Mouse (Mus musculus): ENCODE measurements around the gene Krtap12-1. TPM values are rescaled to one million over a fixed set of nuclear protein-coding genes. Genes with fewer than 3 reads are reported as not detected.
A peak's percentile ranks its signal among the peaks of the same experiment; 100 is the strongest.
"Not testable (repeated sequence)": the region's sequence is repeated elsewhere in the genome, so short reads cannot be mapped to it uniquely, and the experiment has no call there.

Krtap12-1 gene
- polyA plus RNA-seq, 1 experiment = 0.86 TPM

GRCm38 (mm10) chr10:77697133-77697532, 23.3 kb upstream of the Krtap12-1 start, which contains the start of gene Gm9508:
Gm9508 (minus strand) TSS chr10:77697233.
- Histone ChIP-seq H3K4me1 (ENCODE audit: control insufficient read depth, insufficient read depth, low read length) (no peaks in the 10 kb centered on the region), H3K4me3 (replicated peaks; ENCODE audit: extremely low read depth, low read depth, low read length) (no peak within 1 kb of the TSS)
- DNase-seq = no peak
- TF ChIP-seq POLR2A (IDR thresholded peaks at IDR 0.05; ENCODE audit: borderline replicate concordance, extremely low read depth, low read depth, low read length) (no peak), CTCF (IDR thresholded peaks at IDR 0.05; ENCODE audit: insufficient read depth, low read length) (no peak)
- 28% methylated on average over 4 of the region's 4 CpGs for WGBS

GRCm38 (mm10) chr10:77706326-77706725, 14.1 kb upstream of the Krtap12-1 start, which contains the start of gene Gm10272:
Gm10272 (plus strand) TSS chr10:77706626.
- Histone ChIP-seq H3K4me3 (replicated peaks; ENCODE audit: extremely low read depth, low read depth, low read length) (no peak within 1 kb of the TSS), H3K4me1 (ENCODE audit: control insufficient read depth, insufficient read depth, low read length) (no peaks in the 10 kb centered on the region)
- TF ChIP-seq POLR2A (IDR thresholded peaks at IDR 0.05; ENCODE audit: borderline replicate concordance, extremely low read depth, low read depth, low read length) = no peak
- TF ChIP-seq CTCF (IDR thresholded peaks at IDR 0.05; ENCODE audit: insufficient read depth, low read length) = no peak
- WGBS = 90% methylated on average over 1 of the region's 1 CpGs
- no peak for DNase-seq

- H3K4me3 ChIP-seq (replicated peaks; ENCODE audit: extremely low read depth, low read depth, low read length) = no peak overlapping the region
- DNase-seq = no peak
- 67% methylated on average over 3 of the region's 3 CpGs for whole genome bisulfite sequencing
These were observed 10.6 kb upstream of the Krtap12-1 start for GRCm38 (mm10) chr10:77709831-77710230.

GRCm38 (mm10) chr10:77711157-77711556, 9.2 kb upstream of the Krtap12-1 start, which contains the start of gene Gm10024:
Gm10024 (plus strand) TSS chr10:77711457.
- not testable (repeated sequence) for H3K4me3 ChIP-seq (replicated peaks; ENCODE audit: extremely low read depth, low read depth, low read length); H3K4me1 ChIP-seq (ENCODE audit: control insufficient read depth, insufficient read depth, low read length); DNase-seq

More at GRCm38 (mm10) chr10:77709831-77710230, 10.6 kb upstream of the Krtap12-1 start:
- no peak for TF ChIP-seq CTCF (IDR thresholded peaks at IDR 0.05; ENCODE audit: insufficient read depth, low read length)
- H3K4me1 ChIP-seq (ENCODE audit: control insufficient read depth, insufficient read depth, low read length) = no peaks in the 10 kb centered on the region

- 41% methylated on average over 4 of the region's 4 CpGs for WGBS
- Histone ChIP-seq H3K4me1 (ENCODE audit: control insufficient read depth, insufficient read depth, low read length) (no peaks in the 10 kb centered on the region), H3K4me3 (replicated peaks; ENCODE audit: extremely low read depth, low read depth, low read length) (no peak overlapping the region)
- TF ChIP-seq POLR2A (IDR thresholded peaks at IDR 0.05; ENCODE audit: borderline replicate concordance, extremely low read depth, low read depth, low read length) = no peak
- no peak for TF ChIP-seq CTCF (IDR thresholded peaks at IDR 0.05; ENCODE audit: insufficient read depth, low read length)
- DNase-seq = no peak
These were observed 6.7 kb upstream of the Krtap12-1 start for GRCm38 (mm10) chr10:77713734-77714133.

GRCm38 (mm10) chr10:77715507-77715906, 4.9 kb upstream of the Krtap12-1 start, which contains the start of gene Gm10142:
Gm10142 (plus strand) TSS chr10:77715807.
- WGBS = 89% methylated on average over 1 of the region's 1 CpGs
- TF ChIP-seq POLR2A (IDR thresholded peaks at IDR 0.05; ENCODE audit: borderline replicate concordance, extremely low read depth, low read depth, low read length) (no peak), CTCF (IDR thresholded peaks at IDR 0.05; ENCODE audit: insufficient read depth, low read length) (no peak)
- H3K4me3 ChIP-seq (replicated peaks; ENCODE audit: extremely low read depth, low read depth, low read length) = no peak within 1 kb of the TSS
- no peaks in the 10 kb centered on the region for H3K4me1 ChIP-seq (ENCODE audit: control insufficient read depth, insufficient read depth, low read length)
- no peak for DNase-seq

GRCm38 (mm10) chr10:77724855-77725254, 4.5 kb downstream of the Krtap12-1 start:
- WGBS = 72% methylated on average over 8 of the region's 8 CpGs
- Histone ChIP-seq H3K4me3 (replicated peaks; ENCODE audit: extremely low read depth, low read depth, low read length) (no peak overlapping the region), H3K4me1 (ENCODE audit: control insufficient read depth, insufficient read depth, low read length) (no peaks in the 10 kb centered on the region)
- TF ChIP-seq POLR2A (IDR thresholded peaks at IDR 0.05; ENCODE audit: borderline replicate concordance, extremely low read depth, low read depth, low read length) (no peak), CTCF (IDR thresholded peaks at IDR 0.05; ENCODE audit: insufficient read depth, low read length) (no peak)
- DNase-seq = no peak

- Histone ChIP-seq H3K4me3 (replicated peaks; ENCODE audit: extremely low read depth, low read depth, low read length) (no peak within 1 kb of the TSS), H3K4me1 (ENCODE audit: control insufficient read depth, insufficient read depth, low read length) (no peaks in the 10 kb centered on the region)
- WGBS = 18% methylated on average over 3 of the region's 3 CpGs
- no peak for TF ChIP-seq POLR2A (IDR thresholded peaks at IDR 0.05; ENCODE audit: borderline replicate concordance, extremely low read depth, low read depth, low read length)
- TF ChIP-seq CTCF (IDR thresholded peaks at IDR 0.05; ENCODE audit: insufficient read depth, low read length) = no peak
- DNase-seq = no peak
These were observed 5.8 kb downstream of the Krtap12-1 start, which contains the start of gene Gm10100 for GRCm38 (mm10) chr10:77726186-77726585. Gm10100 (plus strand) TSS chr10:77726486.

- no peak for DNase-seq
- no peak overlapping the region for H3K4me3 ChIP-seq (replicated peaks; ENCODE audit: extremely low read depth, low read depth, low read length)
- WGBS = 61% methylated on average over 4 of the region's 4 CpGs
- H3K4me1 ChIP-seq (ENCODE audit: control insufficient read depth, insufficient read depth, low read length) = no peaks in the 10 kb centered on the region
- TF ChIP-seq CTCF (IDR thresholded peaks at IDR 0.05; ENCODE audit: insufficient read depth, low read length) (no peak), POLR2A (IDR thresholded peaks at IDR 0.05; ENCODE audit: borderline replicate concordance, extremely low read depth, low read depth, low read length) (no peak)
These were observed 7.9 kb downstream of the Krtap12-1 start for GRCm38 (mm10) chr10:77728280-77728679.

- WGBS = 46% methylated on average over 4 of the region's 4 CpGs
- no peak for DNase-seq
- peak; percentile 37 for TF ChIP-seq CTCF (IDR thresholded peaks at IDR 0.05; ENCODE audit: insufficient read depth, low read length)
- TF ChIP-seq POLR2A (IDR thresholded peaks at IDR 0.05; ENCODE audit: borderline replicate concordance, extremely low read depth, low read depth, low read length) = no peak
These were observed 8.8 kb downstream of the Krtap12-1 start for GRCm38 (mm10) chr10:77729241-77729640.

More at GRCm38 (mm10) chr10:77729241-77729640, 8.8 kb downstream of the Krtap12-1 start:
- no peaks in the 10 kb centered on the region for H3K4me1 ChIP-seq (ENCODE audit: control insufficient read depth, insufficient read depth, low read length)
- H3K4me3 ChIP-seq (replicated peaks; ENCODE audit: extremely low read depth, low read depth, low read length) = no peak overlapping the region

Measured in lung, adult 2 months (tissue).